Mouse (Mus musculus) liver, embryonic 12.5 days (tissue): ENCODE measurements around the gene Ccdc157. TPM values are rescaled to one million over a fixed set of nuclear protein-coding genes. Genes with fewer than 3 reads are reported as not detected.
"Not testable (repeated sequence)": the region's sequence is repeated elsewhere in the genome, so short reads cannot be mapped to it uniquely, and the experiment has no call there.

Experiments
- ATAC-seq: fragments of 200-750 bp; cut with Nextera tagmentation; 2 replicates; pipeline ENCODE4 v1.8.0; 2017; ENCODE audit warnings: moderate number of reproducible peaks, mild to moderate bottlenecking, moderate library complexity
- H3K27ac ChIP-seq: fragments of 300-500 bp; sonication (generic); 2 replicates; pipeline ENCODE4 v1.5.1; 2016; ENCODE audit warnings: mild to moderate bottlenecking
- H3K27me3 ChIP-seq: fragments of 300-500 bp; sonication (generic); replicated peaks from 2 replicates; pipeline ENCODE4 v1.6.1; 2016; ENCODE audit warnings: mild to moderate bottlenecking, moderate library complexity
- H3K36me3 ChIP-seq: fragments of 300-500 bp; sonication (generic); 2 replicates; pipeline ENCODE4 v1.6.1; 2016; ENCODE audit warnings: mild to moderate bottlenecking, moderate library complexity
- H3K4me1 ChIP-seq: fragments of 300-500 bp; sonication (generic); 2 replicates; pipeline ENCODE4 v1.6.1; 2016
- H3K4me2 ChIP-seq: fragments of 300-500 bp; sonication (generic); 2 replicates; pipeline ENCODE4 v1.6.1; 2016; ENCODE audit warnings: mild to moderate bottlenecking, moderate library complexity
- H3K4me3 ChIP-seq: fragments of 300-500 bp; sonication (generic); 2 replicates; pipeline ENCODE4 v1.5.1; 2016; ENCODE audit warnings: mild to moderate bottlenecking, moderate library complexity
- H3K9ac ChIP-seq: fragments of 300-500 bp; sonication (generic); 2 replicates; pipeline ENCODE4 v1.6.1; 2016; ENCODE audit warnings: mild to moderate bottlenecking, moderate library complexity
- H3K9me3 ChIP-seq: fragments of 300-500 bp; sonication (generic); replicated peaks from 2 replicates; pipeline ENCODE4 v1.6.1; 2016; ENCODE audit warnings: mild to moderate bottlenecking, moderate library complexity
- WGBS: fragments of 180-500 bp; shearing (Covaris S2); methylation state at CpG from one replicate; pipeline ENCODE4 v1.1.7; 2016; ENCODE audit not compliant: insufficient replicate concordance; 5-methylcytosine and 5-hydroxymethylcytosine counted together
- polyA plus RNA-seq: library from polyadenylated mRNA; unstranded; fragments of >200 nt; fragmentation: Nextera tagmentation; extraction: Ambion mirVana; gene quantifications from 2 replicates; pipeline ENCODE4 v1.2.1, GENCODE M21; 2016

The Ccdc157 gene
- polyA plus RNA-seq, 1 experiment from 2014 or later: 1.4 TPM

- Histone ChIP-seq H3K27me3 (peaks cover 12% of the 10 kb centered on the region), H3K36me3 (0 out of 2 replicates have a peak, but pooled peaks cover 4% of the 10 kb centered on the region), H3K9me3 (no peaks in the 10 kb centered on the region), H3K4me1 (peaks cover 15% of the 10 kb centered on the region), H3K4me3 (no peak overlapping the region), H3K27ac (no peak overlapping the region), H3K4me2 (no peak overlapping the region), H3K9ac (no peak overlapping the region)
- no peak for ATAC-seq
- WGBS: 68% methylated on average over 4 of the region's 4 CpGs
Measured at GRCm38 (mm10) chr11:4112033-4112432, 48.1 kb downstream of the Ccdc157 start.

GRCm38 (mm10) chr11:4108691-4109090 lies 51.4 kb downstream of the Ccdc157 start:
- Histone ChIP-seq H3K9ac (no peak overlapping the region), H3K4me2 (no peak overlapping the region), H3K4me3 (no peak overlapping the region), H3K9me3 (no peaks in the 10 kb centered on the region), H3K4me1 (no peaks in the 10 kb centered on the region), H3K36me3 (0 out of 2 replicates have a peak, but pooled peaks cover 6% of the 10 kb centered on the region), H3K27ac (no peak overlapping the region), H3K27me3 (no peaks in the 10 kb centered on the region; the same call in 1 of the 2 replicates)
- WGBS: 61% methylated on average over 7 of the region's 7 CpGs
- no peak for ATAC-seq

GRCm38 (mm10) chr11:4107901-4108300 lies 52.2 kb downstream of the Ccdc157 start:
- H3K27ac ChIP-seq, ATAC-seq: not testable (repeated sequence)

GRCm38 (mm10) chr11:4105444-4105843 lies 54.6 kb downstream of the Ccdc157 start:
- Histone ChIP-seq H3K9me3 (no peaks in the 10 kb centered on the region), H3K4me3 (no peak overlapping the region), H3K9ac (no peak overlapping the region), H3K27me3 (peaks cover 16% of the 10 kb centered on the region; the same call in 1 of the 2 replicates), H3K4me2 (no peak overlapping the region), H3K4me1 (no peaks in the 10 kb centered on the region), H3K27ac (no peak overlapping the region), H3K36me3 (0 out of 2 replicates have a peak, but pooled peaks cover 6% of the 10 kb centered on the region)
- no peak for ATAC-seq
- 66% methylated on average over 6 of the region's 6 CpGs for WGBS

More at GRCm38 (mm10) chr11:4107901-4108300, 52.2 kb downstream of the Ccdc157 start:
- not testable (repeated sequence) for H3K9me3 ChIP-seq, H3K9ac ChIP-seq, H3K27me3 ChIP-seq, H3K4me1 ChIP-seq, H3K4me2 ChIP-seq, H3K4me3 ChIP-seq, H3K36me3 ChIP-seq
- WGBS: 81% methylated on average over 6 of the region's 6 CpGs

- Histone ChIP-seq H3K27ac (no peak overlapping the region), H3K4me3 (no peak overlapping the region), H3K4me2 (no peak overlapping the region), H3K9me3 (no peaks in the 10 kb centered on the region), H3K4me1 (no peaks in the 10 kb centered on the region), H3K36me3 (0 out of 2 replicates have a peak, but pooled peaks cover 6% of the 10 kb centered on the region), H3K9ac (no peak overlapping the region), H3K27me3 (peaks cover 16% of the 10 kb centered on the region; the same call in 1 of the 2 replicates)
- ATAC-seq: no peak
- 81% methylated on average over 5 of the region's 5 CpGs for WGBS
Measured at GRCm38 (mm10) chr11:4104989-4105388, 55.1 kb downstream of the Ccdc157 start.

GRCm38 (mm10) chr11:4103522-4103921 lies 56.6 kb downstream of the Ccdc157 start:
- 68% methylated on average over 14 of the region's 14 CpGs for WGBS
- no peak overlapping the region for H3K27ac ChIP-seq
- no peak overlapping the region for H3K4me2 ChIP-seq
- ATAC-seq: no peak
- H3K9ac ChIP-seq: no peak overlapping the region
- H3K27me3 ChIP-seq: peaks cover 16% of the 10 kb centered on the region; the same call in 1 of the 2 replicates
- no peaks in the 10 kb centered on the region for H3K9me3 ChIP-seq
- H3K36me3 ChIP-seq: 0 out of 2 replicates have a peak, but pooled peaks cover 5% of the 10 kb centered on the region
- no peaks in the 10 kb centered on the region for H3K4me1 ChIP-seq
- no peak overlapping the region for H3K4me3 ChIP-seq

GRCm38 (mm10) chr11:4101851-4102250 lies 58.2 kb downstream of the Ccdc157 start:
- peaks cover 14% of the 10 kb centered on the region for H3K4me1 ChIP-seq
- WGBS: 57% methylated on average over 5 of the region's 5 CpGs

GRCm38 (mm10) chr11:4099447-4099846 lies 60.6 kb downstream of the Ccdc157 start:
- H3K4me2 ChIP-seq: no peak overlapping the region
- H3K27me3 ChIP-seq: peaks cover 16% of the 10 kb centered on the region; the same call in 1 of the 2 replicates
- no peaks in the 10 kb centered on the region for H3K36me3 ChIP-seq
- H3K27ac ChIP-seq: no peak overlapping the region
- no peak overlapping the region for H3K4me3 ChIP-seq
- 55% methylated on average over 3 of the region's 3 CpGs for WGBS
- no peak for ATAC-seq
- H3K9ac ChIP-seq: no peak overlapping the region
- no peaks in the 10 kb centered on the region for H3K9me3 ChIP-seq
- H3K4me1 ChIP-seq: peaks cover 31% of the 10 kb centered on the region

More at GRCm38 (mm10) chr11:4101851-4102250, 58.2 kb downstream of the Ccdc157 start:
- Histone ChIP-seq H3K9ac (no peak overlapping the region), H3K27me3 (peaks cover 16% of the 10 kb centered on the region; the same call in 1 of the 2 replicates), H3K4me3 (no peak overlapping the region), H3K4me2 (no peak overlapping the region), H3K9me3 (no peaks in the 10 kb centered on the region), H3K27ac (no peak overlapping the region), H3K36me3 (0 out of 2 replicates have a peak, but pooled peaks cover 2% of the 10 kb centered on the region)
- ATAC-seq: no peak

- H3K4me3 ChIP-seq: no peak overlapping the region
- WGBS: 64% methylated on average over 7 of the region's 7 CpGs
- H3K36me3 ChIP-seq: peaks cover 3% of the 10 kb centered on the region
- H3K27ac ChIP-seq: no peak overlapping the region
- H3K9ac ChIP-seq: no peak overlapping the region
- peaks cover 16% of the 10 kb centered on the region; the same call in 1 of the 2 replicates for H3K27me3 ChIP-seq
- no peaks in the 10 kb centered on the region for H3K9me3 ChIP-seq
- ATAC-seq: no peak
- peaks cover 37% of the 10 kb centered on the region for H3K4me1 ChIP-seq
- no peak overlapping the region for H3K4me2 ChIP-seq
Measured at GRCm38 (mm10) chr11:4098816-4099215, 61.3 kb downstream of the Ccdc157 start.

- no peaks in the 10 kb centered on the region for H3K9me3 ChIP-seq
- ATAC-seq: no peak
- peaks cover 14% of the 10 kb centered on the region; the same call in 1 of the 2 replicates for H3K27me3 ChIP-seq
- WGBS: 65% methylated on average over 8 of the region's 8 CpGs
- no peak overlapping the region for H3K27ac ChIP-seq
- peaks cover 44% of the 10 kb centered on the region for H3K4me1 ChIP-seq
- H3K4me2 ChIP-seq: no peak overlapping the region
- H3K9ac ChIP-seq: no peak overlapping the region
- peaks cover 10% of the 10 kb centered on the region for H3K36me3 ChIP-seq
- H3K4me3 ChIP-seq: no peak overlapping the region
Measured at GRCm38 (mm10) chr11:4098120-4098519, 62.0 kb downstream of the Ccdc157 start.

- no peaks in the 10 kb centered on the region for H3K9me3 ChIP-seq
- WGBS: 35% methylated on average over 10 of the region's 10 CpGs
- peak; percentile 14 for ATAC-seq
- peak overlapping the region; percentile 75 for H3K4me3 ChIP-seq
- 0 out of 2 replicates have a peak, but pooled peaks cover 6% of the 10 kb centered on the region for H3K27me3 ChIP-seq
- peaks cover 20% of the 10 kb centered on the region for H3K36me3 ChIP-seq
- H3K4me2 ChIP-seq: peak overlapping the region; percentile 88
- peaks cover 46% of the 10 kb centered on the region for H3K4me1 ChIP-seq
- H3K9ac ChIP-seq: peak overlapping the region; percentile 77
- H3K27ac ChIP-seq: peak overlapping the region; percentile 88
Measured at GRCm38 (mm10) chr11:4097091-4097621, 62.9 kb downstream of the Ccdc157 start.

GRCm38 (mm10) chr11:4096054-4096984 lies 63.8 kb downstream of the Ccdc157 start:
- Histone ChIP-seq H3K4me1 (peaks cover 46% of the 10 kb centered on the region), H3K27me3 (no peaks in the 10 kb centered on the region), H3K36me3 (peaks cover 28% of the 10 kb centered on the region), H3K27ac (peak overlapping the region; percentile 88), H3K9me3 (peaks cover 4% of the 10 kb centered on the region), H3K4me2 (peak overlapping the region; percentile 88), H3K4me3 (peak overlapping the region; percentile 75), H3K9ac (peak overlapping the region; percentile 81)
- ATAC-seq: peak; percentile 91
- under 1% methylated on average over 45 of the region's 45 CpGs for WGBS
